Mouse (Mus musculus) cerebellum, adult 11-12 months (tissue): ENCODE data around the gene Atp11b.
A peak's percentile ranks its signal among the peaks of the same experiment; 100 is the strongest.

Source experiments
- DNase-seq: peaks from one replicate; pipeline ENCODE4 v3.0.0; 2022

The Atp11b gene

DNA sequence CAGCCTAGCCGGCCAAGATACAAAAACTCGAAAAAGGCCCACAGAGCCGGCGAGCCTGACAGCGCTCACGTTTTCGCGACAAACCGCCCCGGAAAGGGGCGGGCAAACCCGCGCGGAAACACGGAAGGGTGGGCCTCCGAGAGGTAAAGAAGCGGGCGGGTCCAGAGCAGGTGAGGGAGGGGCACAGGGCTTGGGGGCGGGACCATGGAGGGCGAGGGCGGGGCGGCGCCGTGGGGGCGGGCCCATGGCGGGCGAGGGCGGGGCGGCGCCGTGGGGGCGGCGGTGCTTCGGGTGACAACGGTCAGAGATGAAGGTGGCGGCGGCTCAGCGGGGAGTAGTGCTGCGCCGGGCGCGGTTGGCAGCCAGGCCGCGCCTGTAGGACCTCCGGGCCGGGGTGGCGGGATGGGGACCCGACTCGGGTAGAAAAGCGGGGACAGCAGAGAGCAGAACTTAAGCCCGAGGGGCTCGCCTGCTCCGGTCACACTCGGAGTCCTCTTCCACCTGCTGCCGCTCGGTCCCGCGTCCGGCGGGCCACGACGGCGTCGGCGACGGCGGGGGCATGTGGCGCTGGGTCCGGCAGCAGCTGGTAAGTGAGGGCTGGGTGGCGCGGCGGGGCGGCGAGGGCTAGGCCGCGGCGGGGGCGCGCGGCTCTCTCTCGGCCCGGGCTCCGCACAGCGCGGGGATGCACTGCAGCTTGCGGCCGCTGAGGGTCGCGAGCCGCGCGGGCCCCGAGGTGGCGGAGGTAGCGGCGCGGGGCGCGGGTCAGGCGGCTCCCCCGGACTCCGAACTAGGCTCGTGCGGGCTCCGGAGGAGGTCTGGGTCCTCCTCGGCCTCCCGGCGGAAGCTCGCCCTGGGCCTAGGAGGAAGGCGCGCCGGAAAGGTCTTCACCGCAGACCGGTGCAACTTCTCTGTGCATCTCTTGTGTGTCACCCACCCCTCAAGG, at the start of gene Atp11b:
Gene Atp11b (plus strand): TSS at position 282 of the 943 bp plus-strand sequence.
- DNase-seq: peak; percentile 83

DNA sequence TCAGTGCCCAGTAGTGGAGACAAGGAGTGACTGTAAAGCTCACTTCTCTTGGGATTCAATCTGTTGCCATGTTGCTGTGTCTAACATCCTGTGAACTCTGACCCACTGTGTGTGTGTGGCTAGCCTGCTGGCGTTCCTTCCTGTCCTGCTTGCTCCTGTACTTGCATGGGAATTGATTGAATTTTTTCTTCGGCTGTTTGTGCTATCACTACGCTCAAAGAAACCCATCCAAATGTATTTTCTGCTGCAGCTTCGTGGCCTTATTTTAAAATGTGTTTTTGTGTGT, 49.6 kb upstream of the Atp11b start:
- no peak for DNase-seq

DNA sequence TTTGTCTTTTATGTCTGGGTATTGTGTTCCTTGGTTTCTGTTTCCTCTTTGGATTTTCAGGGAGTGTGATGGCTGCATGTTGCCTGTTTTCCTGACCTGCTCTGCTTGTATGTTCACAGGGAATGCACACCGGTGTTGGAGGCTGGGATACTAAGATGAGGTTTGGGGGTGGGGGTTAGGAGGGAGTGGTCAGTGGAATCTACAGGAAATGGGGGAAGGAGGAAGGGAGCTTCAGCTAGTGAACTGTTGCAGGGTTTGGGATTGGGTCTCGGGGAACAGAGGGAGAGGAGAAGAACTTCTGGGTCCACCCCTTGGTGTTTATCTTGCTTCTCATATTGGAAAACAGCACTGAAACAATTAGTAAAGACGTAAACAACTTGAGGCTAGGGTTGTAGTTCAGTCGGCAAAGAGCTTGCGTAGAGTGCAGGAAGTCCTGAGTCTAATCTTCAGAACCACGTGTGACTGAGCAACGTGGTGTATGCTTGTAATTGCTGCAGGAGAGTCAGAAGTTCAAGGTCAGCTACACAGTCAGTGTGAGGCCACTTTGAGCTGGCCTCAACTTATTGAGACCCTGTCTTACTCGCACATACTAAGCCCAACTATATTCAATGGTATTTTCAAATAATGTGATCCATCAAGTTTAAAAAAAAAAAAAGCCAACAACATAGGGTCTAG, 34.2 kb upstream of the Atp11b start:
- DNase-seq: no peak

DNA sequence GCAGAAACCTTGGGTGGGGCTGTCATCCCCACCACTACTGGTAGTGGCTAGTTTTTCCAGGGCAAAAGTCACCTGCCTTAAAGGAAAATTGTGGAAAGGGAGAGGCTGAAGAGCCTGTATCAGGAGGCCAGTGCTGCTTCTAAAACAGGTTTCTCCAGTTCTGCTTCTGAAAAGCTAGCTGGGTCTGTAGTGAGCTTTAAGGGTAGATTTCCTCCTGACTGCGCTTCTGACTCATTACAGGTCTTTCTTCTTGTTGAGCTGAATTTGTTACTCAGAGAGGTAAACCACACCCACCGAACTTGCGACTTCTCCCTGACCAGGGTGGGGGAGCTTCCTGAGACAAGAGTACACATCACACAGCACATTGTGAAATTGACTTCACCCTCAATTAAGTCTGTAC, 33.1 kb upstream of the Atp11b start:
- no peak for DNase-seq

DNA sequence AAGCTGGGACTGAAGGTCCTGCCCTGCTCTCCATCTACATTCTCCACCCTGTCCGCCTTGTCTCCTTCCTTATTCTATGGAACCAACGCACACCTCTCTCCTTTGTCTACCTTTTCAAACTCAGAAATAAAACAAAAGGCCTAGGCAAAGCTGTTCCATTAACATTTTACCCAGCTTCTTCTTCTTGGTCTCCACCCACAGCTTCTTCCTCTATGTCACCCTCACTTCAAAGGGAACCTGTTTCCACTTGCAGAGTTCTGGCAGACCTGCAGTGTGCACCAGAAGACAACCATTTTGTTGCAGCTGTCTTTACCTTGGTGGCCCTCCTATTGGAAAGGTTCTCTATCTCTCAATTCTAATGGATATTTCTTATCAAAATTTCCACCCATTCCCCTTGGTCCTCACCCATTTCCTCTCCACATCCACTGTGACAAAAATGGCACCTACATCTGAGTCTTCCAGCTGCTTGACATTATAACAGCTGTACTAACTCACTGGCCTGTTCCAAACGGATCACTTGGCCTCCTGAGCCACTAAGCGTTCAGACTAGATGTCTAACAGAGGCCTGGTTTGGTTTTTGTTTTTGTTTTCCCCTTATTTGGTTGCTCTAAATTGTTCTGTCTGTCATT, 32.0 kb upstream of the Atp11b start:
- DNase-seq: no peak

DNA sequence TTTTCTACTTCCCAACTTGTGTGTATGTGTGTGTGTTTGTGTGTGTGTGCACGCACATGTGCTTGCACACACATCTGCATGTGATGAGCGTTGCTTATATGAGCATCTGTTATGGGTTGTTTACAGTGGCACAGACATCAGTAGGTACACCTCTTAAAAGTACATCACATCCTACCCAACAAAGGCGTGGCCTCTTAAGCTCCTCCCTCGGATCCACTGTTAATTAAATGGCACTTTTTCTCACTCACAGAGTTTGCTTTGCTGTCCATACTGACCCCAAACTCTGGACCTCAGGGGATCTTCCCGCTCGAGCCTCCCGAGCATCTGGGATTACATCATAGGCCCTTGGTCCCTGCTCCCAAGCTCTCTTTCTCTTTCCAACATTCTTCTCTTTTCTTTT, 31.1 kb upstream of the Atp11b start:
- no peak for DNase-seq

DNA sequence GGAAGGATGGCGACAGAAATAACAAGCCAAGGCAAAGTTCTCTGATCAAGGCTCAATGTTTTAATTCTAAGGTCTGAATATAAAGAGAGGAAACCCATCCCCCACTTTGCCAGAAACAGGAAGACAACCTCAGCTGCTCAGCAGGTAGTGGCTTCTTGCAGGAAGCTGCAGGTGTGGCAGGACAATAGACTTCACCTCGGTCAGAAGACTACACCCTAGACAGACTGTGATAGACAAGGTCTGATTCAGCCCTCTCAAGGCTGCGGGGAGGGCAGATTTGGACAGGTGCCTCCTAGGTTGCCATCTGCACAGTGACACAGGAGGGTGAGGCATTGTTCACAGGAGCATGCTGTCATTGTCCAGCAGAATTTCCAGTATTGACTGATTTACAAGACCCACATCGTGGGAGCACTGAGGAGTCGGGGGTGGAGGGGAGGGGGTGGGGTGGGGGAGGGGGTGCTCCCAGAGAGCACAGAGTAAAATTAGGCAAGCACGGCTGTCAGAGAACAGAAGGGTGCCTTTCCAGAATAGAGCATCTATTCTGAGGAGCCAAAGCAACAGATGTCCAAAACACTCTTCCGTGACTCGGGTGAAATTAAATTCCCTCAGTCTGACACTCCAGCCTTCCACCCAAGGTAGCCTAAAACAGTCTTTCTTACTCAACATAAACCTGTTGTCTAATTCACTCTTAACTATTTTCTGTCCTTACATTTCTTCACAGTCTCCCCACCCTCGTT, 30.2 kb upstream of the Atp11b start:
- DNase-seq: peak; percentile 45

DNA sequence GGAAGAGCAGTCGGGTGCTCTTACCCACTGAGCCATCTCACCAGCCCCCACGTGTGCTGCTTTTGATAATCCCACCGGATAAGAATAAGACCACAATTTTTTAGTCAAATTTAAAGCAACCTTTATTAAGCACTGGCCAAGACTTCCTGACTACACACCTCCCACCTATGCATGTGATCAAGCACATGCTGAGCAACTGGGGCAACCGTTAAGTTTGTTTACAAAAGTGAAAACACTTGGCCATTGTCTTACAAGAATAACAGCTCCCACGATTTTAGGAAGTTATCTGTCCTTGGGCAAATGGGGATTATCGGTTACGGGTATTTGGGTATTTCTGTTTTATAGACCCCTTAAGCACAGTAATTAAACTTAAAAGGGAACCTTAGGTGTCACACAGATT, 28.8 kb upstream of the Atp11b start:
- DNase-seq: no peak

DNA sequence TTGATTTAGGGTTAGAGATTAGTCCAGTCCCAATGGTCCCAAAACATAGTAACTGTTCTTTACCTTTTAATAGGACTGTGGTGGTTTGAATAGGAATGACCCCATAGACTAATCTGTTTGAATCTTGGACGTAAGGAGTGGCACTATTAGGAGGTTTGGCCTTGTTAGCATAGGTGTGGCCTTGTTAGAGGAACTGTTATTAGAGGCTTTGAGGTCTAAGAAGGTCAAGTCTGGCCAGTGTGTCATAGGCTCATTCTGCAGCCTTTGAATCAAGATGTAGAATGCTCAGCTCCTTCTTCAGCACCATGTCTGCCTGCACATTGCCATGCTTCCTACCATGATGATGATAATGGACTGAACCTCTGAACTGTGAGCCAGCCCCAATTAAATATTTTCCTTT, 27.0 kb upstream of the Atp11b start:
- no peak for DNase-seq

DNA sequence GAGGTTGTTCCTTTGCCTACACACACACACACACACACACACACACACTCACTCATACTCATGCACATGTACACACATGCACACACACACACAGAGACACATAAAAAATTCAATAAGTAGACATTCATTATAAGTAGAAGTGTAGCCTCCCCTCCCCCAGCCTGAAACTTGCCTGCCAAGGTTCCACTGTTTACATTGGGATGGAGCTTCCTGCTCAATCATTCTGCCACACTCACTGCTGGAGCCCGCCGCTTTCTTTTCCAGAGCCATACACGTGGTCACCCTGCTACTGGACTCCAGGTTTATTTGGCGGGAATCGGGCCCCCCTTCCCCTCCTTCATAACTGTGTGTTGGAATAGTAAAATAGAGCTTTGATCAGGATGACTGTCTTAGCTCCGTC, 24.4 kb upstream of the Atp11b start:
- DNase-seq: no peak

DNA sequence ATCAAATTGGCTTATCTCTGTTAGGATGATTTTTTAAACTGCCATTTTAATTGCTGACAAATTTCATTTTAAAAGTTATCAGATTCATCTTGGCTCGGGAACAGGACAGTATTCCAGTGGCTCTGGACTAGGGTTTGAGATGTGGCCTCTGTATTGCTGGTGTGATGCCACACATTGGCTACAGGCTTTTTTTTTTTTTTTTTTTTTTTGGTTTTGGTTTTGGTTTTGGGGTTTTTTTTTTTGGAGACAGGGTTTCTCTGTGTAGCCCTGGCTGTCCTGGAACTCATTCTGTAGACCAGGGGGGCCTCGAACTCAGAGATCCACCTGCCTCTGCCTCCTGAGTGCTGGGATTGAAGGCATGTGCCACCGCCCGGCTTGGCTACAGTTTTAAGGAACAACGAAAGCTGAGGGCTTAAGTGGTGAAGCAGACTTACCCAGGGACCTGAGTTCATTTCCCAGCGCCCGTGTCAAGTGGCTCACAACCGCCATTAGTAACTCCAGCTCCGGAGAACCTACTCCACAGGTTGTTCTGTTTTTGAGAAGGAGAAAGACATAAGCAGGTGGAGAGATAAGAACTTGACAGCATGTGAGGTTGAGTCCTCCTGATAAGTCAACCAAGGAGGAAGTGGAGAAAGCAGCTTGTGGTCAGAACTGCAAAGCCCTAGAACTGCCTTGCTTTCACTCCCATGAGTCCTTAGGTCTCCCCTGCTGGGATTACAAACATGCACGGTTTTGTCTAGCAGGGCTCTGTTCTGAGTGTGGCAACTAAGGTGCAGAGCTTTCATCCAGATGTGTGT, 21.7 kb upstream of the Atp11b start:
- DNase-seq: no peak

DNA sequence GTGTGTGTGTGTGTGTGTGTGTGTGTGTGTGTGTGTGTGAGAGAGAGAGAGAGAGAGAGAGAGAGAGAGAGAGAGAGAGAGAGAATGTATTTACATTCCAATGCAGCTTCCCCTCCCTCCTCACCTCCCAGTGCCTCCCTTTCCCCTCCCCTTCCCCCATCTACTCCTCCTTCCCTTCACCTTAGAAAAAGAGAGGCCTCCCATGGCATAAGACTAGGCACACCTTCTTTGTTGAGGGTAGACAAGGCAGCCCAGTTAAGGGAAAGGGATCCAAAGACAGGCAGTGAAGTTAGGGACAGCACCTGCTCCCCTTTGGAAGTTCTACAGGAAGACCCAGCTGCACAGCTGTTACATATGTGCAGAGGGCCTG, 21.1 kb upstream of the Atp11b start:
- no peak for DNase-seq

DNA sequence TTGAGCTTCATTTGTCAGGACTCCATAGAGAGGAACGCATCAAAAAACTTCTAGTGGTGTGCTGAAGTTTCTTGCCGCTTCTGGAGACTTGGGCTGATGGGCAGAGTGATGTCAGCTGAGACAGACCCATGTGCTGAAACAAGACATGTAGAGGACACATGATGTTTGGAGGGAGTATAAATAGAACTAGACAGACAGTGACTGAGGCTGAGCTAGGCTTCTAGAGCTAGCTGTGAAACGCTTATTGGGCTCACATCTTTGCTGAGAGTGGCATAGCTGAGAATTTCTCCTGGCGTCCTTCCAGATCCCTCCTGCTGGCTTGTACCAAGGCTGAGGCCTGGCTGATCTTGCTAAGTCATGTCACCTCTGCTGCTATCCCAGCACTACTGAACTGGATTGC, 19.4 kb upstream of the Atp11b start:
- DNase-seq: no peak

DNA sequence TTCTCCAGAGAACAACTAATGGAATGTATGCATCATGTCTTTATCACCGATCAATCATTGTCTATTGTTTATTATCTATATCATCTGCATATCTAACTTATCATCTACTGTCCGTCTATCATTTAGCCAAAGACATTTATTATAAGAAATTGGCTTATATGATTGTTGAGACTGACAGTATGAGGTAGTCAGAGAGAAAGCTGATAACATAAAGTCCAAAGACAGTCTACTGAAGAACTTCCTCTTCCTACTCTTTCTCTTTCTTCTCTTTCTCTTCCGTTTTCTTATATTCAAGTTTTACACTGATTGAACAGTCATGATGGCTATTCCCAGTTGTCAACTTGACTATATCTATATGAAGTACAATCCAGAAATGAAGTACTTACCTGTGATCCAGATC, 15.8 kb upstream of the Atp11b start:
- no peak for DNase-seq

DNA sequence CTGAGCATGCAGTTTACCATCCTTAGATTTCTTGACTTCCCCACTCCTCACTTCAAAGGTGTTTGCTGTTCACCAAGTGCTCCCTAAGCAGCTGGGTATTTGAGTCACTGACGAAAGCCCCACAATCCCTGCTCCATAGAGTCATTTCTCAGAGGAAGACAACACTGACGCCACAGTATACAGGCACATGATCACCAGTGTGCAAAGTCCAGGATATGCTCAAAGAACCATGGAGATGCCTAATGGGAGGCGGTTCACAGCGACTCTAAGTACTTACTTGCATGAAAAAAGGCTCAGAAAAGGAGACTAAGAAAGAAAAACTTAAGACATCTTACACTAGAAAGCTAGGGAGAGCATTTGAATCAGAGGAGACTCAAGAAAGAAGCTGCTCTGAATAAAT, 8.9 kb upstream of the Atp11b start:
- DNase-seq: no peak

DNA sequence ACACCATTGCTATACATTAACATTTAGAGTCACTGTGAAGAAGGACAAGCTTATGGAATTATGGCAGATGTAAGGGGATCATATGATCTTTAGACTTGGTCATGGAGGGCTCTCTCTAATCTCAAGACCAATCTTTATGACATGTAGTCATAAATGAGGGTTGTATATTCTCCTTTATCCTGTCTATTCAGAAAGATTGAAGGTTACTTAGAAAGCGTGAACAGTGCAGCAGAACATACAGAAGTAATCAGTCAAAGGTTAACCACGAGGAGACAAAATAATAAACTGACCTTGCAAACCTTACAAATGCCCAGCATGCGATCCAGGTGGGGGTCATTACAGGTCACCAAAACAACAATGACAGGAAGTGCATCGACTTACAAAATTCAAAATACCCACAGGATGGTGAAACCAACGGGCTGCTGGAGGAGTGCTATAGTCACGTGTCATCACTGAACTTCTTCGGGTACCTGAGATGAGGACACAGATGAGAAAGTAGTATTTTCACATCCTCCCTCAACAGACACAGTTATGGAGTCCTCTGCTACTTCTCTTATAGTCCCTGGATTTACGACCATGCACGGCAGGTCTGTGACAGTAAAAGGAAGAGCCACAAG, 7.0 kb upstream of the Atp11b start:
- no peak for DNase-seq

DNA sequence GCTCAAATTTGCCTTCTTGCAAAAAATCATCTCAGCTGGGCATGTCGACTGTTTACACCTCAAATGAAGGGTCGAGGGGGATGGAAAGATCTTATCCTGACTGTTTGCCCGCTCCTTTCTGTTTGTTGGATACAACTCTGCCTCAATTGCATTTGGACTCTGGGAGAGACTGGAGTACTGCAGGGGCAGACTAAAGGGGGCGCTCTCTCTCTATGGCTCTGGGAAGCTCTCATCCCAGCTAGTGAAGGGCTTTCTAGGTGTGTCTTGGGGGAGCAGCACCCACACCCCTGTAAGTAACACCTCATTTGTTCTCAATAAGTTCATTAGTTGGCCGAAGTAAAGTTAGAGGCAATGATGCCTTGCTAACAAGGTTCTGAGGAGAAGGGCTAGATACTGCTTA, 3.6 kb upstream of the Atp11b start:
- no peak for DNase-seq

DNA sequence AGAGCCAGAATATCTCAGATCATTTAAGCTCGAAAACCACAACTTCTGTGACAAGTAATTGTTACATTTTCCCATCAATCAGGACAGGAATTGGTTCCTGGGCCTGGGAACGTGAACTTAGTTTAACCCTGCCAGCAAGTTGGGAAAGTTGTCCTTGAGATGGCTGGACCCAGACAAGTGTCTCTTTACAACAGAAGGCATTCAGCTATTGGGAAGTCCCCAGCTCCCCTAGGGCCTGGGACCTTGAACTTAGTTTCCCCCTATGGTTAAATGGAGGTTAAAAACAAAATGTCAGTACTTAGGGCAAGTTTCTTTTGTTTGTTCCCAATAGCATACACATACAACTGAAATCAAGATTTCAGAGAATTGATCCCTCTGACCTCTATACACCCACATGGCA, 2.2 kb upstream of the Atp11b start:
- no peak for DNase-seq

DNA sequence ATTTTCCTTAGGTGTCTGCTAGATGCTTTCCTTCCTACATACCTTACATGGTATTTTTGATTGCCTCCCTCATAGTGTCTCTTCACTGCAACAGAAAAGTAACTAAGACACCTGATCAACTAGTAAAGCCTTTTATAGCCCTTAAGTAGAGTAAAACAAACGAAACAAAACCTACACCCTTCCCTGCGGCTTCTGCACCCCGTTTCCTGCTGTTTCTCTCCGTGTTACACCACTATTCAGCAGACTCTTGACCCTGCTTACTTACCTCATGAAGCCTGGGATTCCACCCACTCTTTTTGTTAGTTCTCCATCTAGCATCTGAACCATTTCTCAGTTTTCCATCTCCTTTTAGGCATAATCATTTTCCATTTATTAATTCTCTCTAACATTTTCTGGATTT, 8.8 kb downstream of the Atp11b start:
- no peak for DNase-seq

DNA sequence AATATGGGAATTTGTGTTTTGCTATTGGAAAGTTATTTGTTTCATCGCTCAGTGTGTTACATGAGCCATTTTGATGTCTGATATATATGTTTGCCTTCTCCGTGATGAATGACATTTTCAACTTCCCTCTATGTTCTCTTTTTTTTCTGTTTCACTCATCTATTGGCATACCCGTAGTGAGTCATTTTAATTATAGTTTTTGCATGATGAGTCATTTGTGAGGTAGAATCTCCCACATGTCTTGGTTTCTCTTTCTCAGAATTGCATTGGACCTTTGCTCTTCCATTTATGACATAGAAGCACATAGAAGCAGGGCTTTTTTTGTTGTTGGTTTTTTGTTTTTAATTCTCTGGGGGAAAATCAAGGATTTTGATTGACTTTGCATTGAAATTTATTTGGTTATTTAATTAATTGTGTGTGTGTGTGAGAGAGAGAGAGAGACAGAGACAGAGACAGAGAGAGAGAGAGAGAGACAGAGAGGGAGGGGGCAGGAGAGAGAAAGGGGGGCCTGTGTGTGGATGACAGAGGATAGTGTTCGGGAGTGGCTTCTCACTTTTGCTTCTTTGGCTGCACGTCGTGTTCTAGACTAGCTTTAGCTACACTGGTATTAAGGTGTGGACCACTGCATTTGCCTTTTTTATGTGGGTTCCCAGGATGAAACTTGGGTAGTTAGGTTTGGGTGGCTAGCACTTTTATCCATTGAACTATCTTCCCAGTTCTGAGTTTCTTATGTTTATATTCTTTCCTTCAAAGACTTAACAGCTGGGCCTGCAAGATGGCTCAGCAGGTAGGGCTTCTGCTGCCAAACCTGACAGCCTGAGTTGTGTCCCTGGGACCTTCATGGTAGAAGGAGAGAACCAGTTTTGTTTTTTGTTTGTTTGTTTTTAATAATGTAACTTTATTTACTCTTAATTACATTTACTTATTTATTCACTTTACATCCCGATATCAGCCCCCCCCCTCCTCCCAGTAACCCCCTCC, 11.0 kb downstream of the Atp11b start:
- DNase-seq: peak; percentile 75

DNA sequence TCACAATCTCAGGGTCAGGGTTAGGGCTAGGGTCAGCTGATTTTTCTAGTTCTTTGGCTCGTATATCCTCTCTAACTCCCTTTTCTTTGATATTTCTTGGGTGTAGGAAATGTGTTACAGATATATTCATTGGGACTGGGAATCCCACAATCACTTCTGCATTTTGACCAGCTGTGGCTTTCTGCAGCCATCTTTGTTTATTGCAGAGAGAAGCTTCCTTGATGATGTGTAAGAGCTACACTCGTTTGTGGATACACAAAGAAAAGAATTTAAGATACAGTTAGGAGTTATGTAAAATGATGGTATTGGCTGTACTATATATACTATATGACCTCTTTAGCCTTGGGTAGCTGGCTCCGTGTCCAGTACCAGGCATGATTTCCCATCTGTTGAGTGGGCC, 25.8 kb downstream of the Atp11b start:
- DNase-seq: no peak
